Mouse (Mus musculus): ENCODE data around the gene Med11.
"Not testable (repeated sequence)": the region's sequence is repeated elsewhere in the genome, so short reads cannot be mapped to it uniquely, and the experiment has no call there.

The Med11 gene

GRCm38 (mm10) chr11:70446756-70447155 lies 5.0 kb upstream of the Med11 start:
- no peak for DNase-seq (ENCODE audit: low spot score in 2 of 2)

- DNase-seq (ENCODE audit: low spot score in 2 of 2): no peak
These were observed 4.3 kb upstream of the Med11 start for GRCm38 (mm10) chr11:70447373-70447772.

GRCm38 (mm10) chr11:70450926-70451325 lies 793 bp upstream of the Med11 start:
- DNase-seq (ENCODE audit: low spot score in 2 of 2): no peak

- DNase-seq (ENCODE audit: low spot score in 2 of 2): no peak
These were observed 1.7 kb downstream of the Med11 start for GRCm38 (mm10) chr11:70453261-70454044.

GRCm38 (mm10) chr11:70458688-70459600 lies 7.2 kb downstream of the Med11 start, which contains the start of gene Zmynd15:
Zmynd15 (plus strand) TSS chr11:70459433.
- no peak for DNase-seq (ENCODE audit: low spot score in 2 of 2)

- peak; percentile 41 to 50 for DNase-seq (ENCODE audit: low spot score in 2 of 2)
These were observed 7.9 kb downstream of the Med11 start, which contains the start of gene Cxcl16 for GRCm38 (mm10) chr11:70459601-70460101. Cxcl16 (minus strand) TSS chr11:70459984.

GRCm38 (mm10) chr11:70463970-70464369 lies 12.3 kb downstream of the Med11 start:
- DNase-seq (ENCODE audit: low spot score in 2 of 2): no peak

- DNase-seq (ENCODE audit: low spot score in 2 of 2): no peak
These were observed 13.5 kb downstream of the Med11 start for GRCm38 (mm10) chr11:70465211-70465610.

- DNase-seq (ENCODE audit: low spot score in 2 of 2): no peak
These were observed 14.1 kb downstream of the Med11 start for GRCm38 (mm10) chr11:70465824-70466223.

GRCm38 (mm10) chr11:70467902-70468619 lies 16.3 kb downstream of the Med11 start:
- DNase-seq (ENCODE audit: low spot score in 2 of 2): no peak

GRCm38 (mm10) chr11:70469764-70470163 lies 18.0 kb downstream of the Med11 start:
- DNase-seq (ENCODE audit: low spot score in 2 of 2): no peak

GRCm38 (mm10) chr11:70472716-70473115 lies 21.0 kb downstream of the Med11 start:
- no peak for DNase-seq (ENCODE audit: low spot score in 2 of 2)

GRCm38 (mm10) chr11:70473291-70473690 lies 21.6 kb downstream of the Med11 start:
- DNase-seq (ENCODE audit: low spot score in 2 of 2): not testable (repeated sequence)

- no peak for DNase-seq (ENCODE audit: low spot score in 2 of 2)
These were observed 23.3 kb downstream of the Med11 start for GRCm38 (mm10) chr11:70474872-70475534.

GRCm38 (mm10) chr11:70485498-70485897 lies 33.8 kb downstream of the Med11 start:
- DNase-seq (ENCODE audit: low spot score in 2 of 2): no peak

GRCm38 (mm10) chr11:70487816-70488215 lies 36.1 kb downstream of the Med11 start:
- DNase-seq (ENCODE audit: low spot score in 2 of 2): no peak

GRCm38 (mm10) chr11:70489138-70489537 lies 37.4 kb downstream of the Med11 start:
- no peak for DNase-seq (ENCODE audit: low spot score in 2 of 2)

GRCm38 (mm10) chr11:70489684-70490083 lies 38.0 kb downstream of the Med11 start:
- no peak for DNase-seq (ENCODE audit: low spot score in 2 of 2)

- DNase-seq (ENCODE audit: low spot score in 2 of 2): no peak
These were observed 48.1 kb downstream of the Med11 start for GRCm38 (mm10) chr11:70499566-70500475.

- no peak for DNase-seq (ENCODE audit: low spot score in 2 of 2)
These were observed 48.7 kb downstream of the Med11 start for GRCm38 (mm10) chr11:70500476-70500812.
